In the genomic region with DNA sequence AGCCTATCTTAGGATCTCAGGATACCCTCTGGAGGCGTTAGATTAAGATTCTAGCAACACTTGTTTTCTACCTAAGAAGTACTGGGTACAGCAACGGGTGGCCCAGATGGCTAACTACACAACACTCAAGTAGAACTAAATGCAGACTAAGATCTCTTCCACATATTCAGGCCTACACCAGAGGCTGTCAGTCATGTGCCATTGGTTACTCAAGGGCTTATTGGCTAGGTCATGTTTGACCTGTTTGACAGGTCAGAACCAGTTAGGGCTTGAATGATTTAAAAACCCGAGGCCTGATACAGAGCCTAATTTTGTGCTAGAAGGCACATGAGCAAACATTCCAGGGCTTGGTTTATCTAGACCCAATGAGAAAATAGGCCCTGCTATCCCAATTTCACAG, we compare ENCODE assay signal across 13 mouse cellular contexts. TPM values are rescaled to one million over a fixed set of nuclear protein-coding genes. Genes with fewer than 3 reads are reported as not detected.
A peak's percentile ranks its signal among the peaks of the same experiment; 100 is the strongest.
DNase-seq lines count a peak whose midpoint lies in the region; ATAC-seq lines count a peak whose summit lies in the region.
"Had no signal": no experiment of that assay in that cellular context is flagged by ENCODE, and none has a peak within 500 bp of the region (broad histone marks: within the 10 kb centered on the region; RNA-seq: fewer than 3 reads in every experiment).

No protein-coding gene starts in this region.

- 78% methylated on average over 3 of the region's 3 CpGs for WGBS in forebrain, embryonic 16.5 days
- WGBS in forebrain, embryonic 12.5 days, result 86% methylated on average over 3 of the region's 3 CpGs
- 84% methylated on average over 3 of the region's 3 CpGs for WGBS in midbrain, embryonic 11.5 days
- 80% methylated on average over 3 of the region's 3 CpGs for WGBS in midbrain, embryonic 14.5 days
- 79% methylated on average over 3 of the region's 3 CpGs for WGBS in stomach, embryonic 14.5 days

- no peaks in the 10 kb centered on the region for H3K27me3 ChIP-seq in forebrain, embryonic 16.5 days (replicated peaks; ENCODE audit: control insufficient read depth, insufficient read depth, low read length)
- H3K27me3 ChIP-seq in forebrain, embryonic 12.5 days, result no peaks in the 10 kb centered on the region
- H3K27me3 ChIP-seq in midbrain, embryonic 11.5 days (ENCODE audit: control insufficient read depth, insufficient read depth, low read length), result no peaks in the 10 kb centered on the region
- H3K27me3 ChIP-seq in midbrain, embryonic 14.5 days (ENCODE audit: control insufficient read depth, insufficient read depth, low read length), result no peaks in the 10 kb centered on the region
- no peaks in the 10 kb centered on the region for H3K27me3 ChIP-seq in stomach, embryonic 14.5 days (ENCODE audit: control insufficient read depth, insufficient read depth, low read length)
- H3K27me3 ChIP-seq: CH12.LX; embryonic facial prominence, embryonic 12.5 days had no signal

- no peak overlapping the region for H3K9ac ChIP-seq in forebrain, embryonic 16.5 days (replicated peaks; ENCODE audit: low read depth, low read length)
- H3K9ac ChIP-seq in forebrain, embryonic 12.5 days, result no peak overlapping the region
- no peak overlapping the region for H3K9ac ChIP-seq in midbrain, embryonic 11.5 days (ENCODE audit: low read length)
- H3K9ac ChIP-seq in midbrain, embryonic 14.5 days (replicated peaks; ENCODE audit: low read length), result no peak overlapping the region
- H3K9ac ChIP-seq in stomach, embryonic 14.5 days (replicated peaks; ENCODE audit: low read depth, low read length), result no peak overlapping the region

- DNase-seq in midbrain, embryonic 11.5 days (ENCODE audit: low spot score, missing footprints), result no peak
- DNase-seq in midbrain, embryonic 14.5 days, result no peak
- peak; percentile 86 for DNase-seq in gonadal fat pad, adult 2 months (ENCODE audit: low read depth)
- DNase-seq in heart, adult 9 months (ENCODE audit: low spot score in 2 of 2), result no peak

- no peaks in the 10 kb centered on the region for H3K36me3 ChIP-seq in forebrain, embryonic 16.5 days (ENCODE audit: control insufficient read depth, insufficient read depth)
- no peaks in the 10 kb centered on the region for H3K36me3 ChIP-seq in forebrain, embryonic 12.5 days (replicated peaks)
- H3K36me3 ChIP-seq in midbrain, embryonic 11.5 days (ENCODE audit: control insufficient read depth, insufficient read depth, low read length), result no peaks in the 10 kb centered on the region
- no peaks in the 10 kb centered on the region for H3K36me3 ChIP-seq in midbrain, embryonic 14.5 days (ENCODE audit: control insufficient read depth, insufficient read depth, low read length)
- no peaks in the 10 kb centered on the region for H3K36me3 ChIP-seq in stomach, embryonic 14.5 days (ENCODE audit: control insufficient read depth, insufficient read depth, low read length)
- H3K36me3 ChIP-seq: embryonic facial prominence, embryonic 12.5 days had no signal

- no peaks in the 10 kb centered on the region for H3K4me1 ChIP-seq in forebrain, embryonic 16.5 days (replicated peaks; ENCODE audit: control insufficient read depth, insufficient read depth, low read length)
- H3K4me1 ChIP-seq in forebrain, embryonic 12.5 days, result peaks cover 13% of the 10 kb centered on the region
- peaks cover 4% of the 10 kb centered on the region for H3K4me1 ChIP-seq in midbrain, embryonic 11.5 days (ENCODE audit: control insufficient read depth, insufficient read depth, low read length)
- no peaks in the 10 kb centered on the region for H3K4me1 ChIP-seq in midbrain, embryonic 14.5 days (ENCODE audit: control insufficient read depth, insufficient read depth, low read length)
- H3K4me1 ChIP-seq in stomach, embryonic 14.5 days (ENCODE audit: control insufficient read depth, insufficient read depth, low read length), result no peaks in the 10 kb centered on the region
- H3K4me1 ChIP-seq: embryonic facial prominence, embryonic 12.5 days had no signal

- H3K4me2 ChIP-seq in forebrain, embryonic 16.5 days (ENCODE audit: low read length), result no peak overlapping the region
- no peak overlapping the region for H3K4me2 ChIP-seq in forebrain, embryonic 12.5 days
- no peak overlapping the region for H3K4me2 ChIP-seq in midbrain, embryonic 11.5 days
- H3K4me2 ChIP-seq in midbrain, embryonic 14.5 days (ENCODE audit: low read length), result no peak overlapping the region
- H3K4me2 ChIP-seq in stomach, embryonic 14.5 days (replicated peaks; ENCODE audit: low read depth, low read length), result no peak overlapping the region
- H3K4me2 ChIP-seq: embryonic facial prominence, embryonic 12.5 days had no signal

- H3K9me3 ChIP-seq in forebrain, embryonic 16.5 days (ENCODE audit: control insufficient read depth, low read length), result no peaks in the 10 kb centered on the region
- H3K9me3 ChIP-seq in forebrain, embryonic 12.5 days, result no peaks in the 10 kb centered on the region
- H3K9me3 ChIP-seq in midbrain, embryonic 11.5 days (ENCODE audit: control insufficient read depth, low read length), result no peaks in the 10 kb centered on the region
- H3K9me3 ChIP-seq in midbrain, embryonic 14.5 days (ENCODE audit: control insufficient read depth, low read length), result no peaks in the 10 kb centered on the region
- no peaks in the 10 kb centered on the region for H3K9me3 ChIP-seq in stomach, embryonic 14.5 days (ENCODE audit: control insufficient read depth, low read depth, low read length)
- H3K9me3 ChIP-seq: embryonic facial prominence, embryonic 12.5 days had no signal

- ATAC-seq in forebrain, embryonic 16.5 days, result peak; percentile 18; the same call in 1 of the 2 replicates
- ATAC-seq in forebrain, embryonic 12.5 days (ENCODE audit: low FRiP score), result no peak; the same call in 1 of the 2 replicates
- ATAC-seq in midbrain, embryonic 11.5 days (ENCODE audit: low FRiP score), result peak; percentile 38; the same call in 1 of the 2 replicates
- ATAC-seq in midbrain, embryonic 14.5 days (ENCODE audit: low FRiP score, low TSS enrichment), result no peak
- peak; percentile 46; the same call in 1 of the 2 replicates for ATAC-seq in stomach, embryonic 14.5 days (ENCODE audit: insufficient number of reproducible peaks, insufficient read depth, low FRiP score, low read depth)

- H3K27ac ChIP-seq in forebrain, embryonic 16.5 days (ENCODE audit: low read length), result no peak overlapping the region
- no peak overlapping the region for H3K27ac ChIP-seq in forebrain, embryonic 12.5 days
- no peak overlapping the region for H3K27ac ChIP-seq in midbrain, embryonic 11.5 days (ENCODE audit: low read depth, low read length)
- no peak overlapping the region for H3K27ac ChIP-seq in midbrain, embryonic 14.5 days (replicated peaks; ENCODE audit: low read depth, low read length)
- H3K27ac ChIP-seq in stomach, embryonic 14.5 days (ENCODE audit: low read length), result no peak overlapping the region
- H3K27ac ChIP-seq: embryonic facial prominence, embryonic 12.5 days; left cerebral cortex, adult 2 months had no signal

- H3K4me3 ChIP-seq in forebrain, embryonic 16.5 days (replicated peaks; ENCODE audit: low read length), result no peak overlapping the region
- H3K4me3 ChIP-seq in forebrain, embryonic 12.5 days (replicated peaks), result no peak overlapping the region
- H3K4me3 ChIP-seq in midbrain, embryonic 11.5 days (ENCODE audit: low read depth, low read length), result no peak overlapping the region
- no peak overlapping the region for H3K4me3 ChIP-seq in midbrain, embryonic 14.5 days (replicated peaks; ENCODE audit: low read depth, low read length)
- H3K4me3 ChIP-seq in stomach, embryonic 14.5 days (ENCODE audit: low read depth, low read length), result no peak overlapping the region
- H3K4me3 ChIP-seq: embryonic facial prominence, embryonic 12.5 days; erythroblast, embryonic 14.5 days; left cerebral cortex, adult 2 months; myocyte had no signal

RNA-seq across cellular contexts. Expression of gene Nr5a1, which starts 25.5 kb away (rescaled TPM):
- 0.84 TPM in 1 of 2 replicates, not detected in the other for polyA plus RNA-seq in forebrain, embryonic 16.5 days (2015; fragmentation: Nextera tagmentation; extraction: Ambion mirVana)
- polyA plus RNA-seq in forebrain, embryonic 12.5 days (2016; fragmentation: Nextera tagmentation; extraction: Ambion mirVana), result 1.1 TPM in 2 replicates
- polyA plus RNA-seq in midbrain, embryonic 11.5 days (2014; fragmentation: Nextera tagmentation; extraction: Ambion mirVana), result 0.04 TPM in 1 of 2 replicates, not detected in the other
- 0.07 TPM in 1 of 2 replicates, not detected in the other for polyA plus RNA-seq in midbrain, embryonic 14.5 days (2014; fragmentation: Nextera tagmentation; extraction: Ambion mirVana)
- polyA plus RNA-seq in gonadal fat pad, adult 2 months (2012; rRNA removed), result 0.23 and 0.30 TPM in 2 replicates
- polyA plus RNA-seq in stomach, embryonic 14.5 days (2014; fragmentation: Nextera tagmentation; extraction: Ambion mirVana), result 0.28 and 0.41 TPM in 2 replicates
- polyA plus RNA-seq: erythroblast, embryonic 14.5 days; heart, embryonic 14.5 days had no signal

Comparison
In these comparisons a context has a peak if more than half of its experiments do, and no peak if none do; other contexts are left out.
1. ATAC-seq: peak in forebrain, embryonic 16.5 days (single experiment), midbrain, embryonic 11.5 days (single experiment) and stomach, embryonic 14.5 days (single experiment); none in forebrain, embryonic 12.5 days (single experiment) and midbrain, embryonic 14.5 days (single experiment).